Mouse (Mus musculus): ENCODE data around the gene Nsmce1. TPM values are rescaled to one million over a fixed set of nuclear protein-coding genes. Genes with fewer than 3 reads are reported as not detected.
A peak's percentile ranks its signal among the peaks of the same experiment; 100 is the strongest.

Nsmce1 gene
- total RNA-seq (2017): 65.5 and 101 TPM in 2 replicates

GRCm38 (mm10) chr7:125490947-125491735 lies at the start of gene Nsmce1:
Nsmce1 (minus strand) TSS chr7:125491596.
- ATAC-seq (replicated peaks in 1 of 2; ENCODE audit: insufficient read depth in 1 of 2, low FRiP score in 2 of 2, low TSS enrichment in 1 of 2, low read depth in 1 of 2, poor library complexity in 2 of 2, severe bottlenecking in 2 of 2): peak; percentile 96 to 97

GRCm38 (mm10) chr7:125541026-125541425 lies 49.6 kb upstream of the Nsmce1 start:
- no peak for ATAC-seq (replicated peaks in 1 of 2; ENCODE audit: insufficient read depth in 1 of 2, low FRiP score in 2 of 2, low TSS enrichment in 1 of 2, low read depth in 1 of 2, poor library complexity in 2 of 2, severe bottlenecking in 2 of 2)

- peak in 1 of 2 experiments; percentile 14; a peak in 1 of 4 replicates for ATAC-seq (replicated peaks in 1 of 2; ENCODE audit: insufficient read depth in 1 of 2, low FRiP score in 2 of 2, low TSS enrichment in 1 of 2, low read depth in 1 of 2, poor library complexity in 2 of 2, severe bottlenecking in 2 of 2)
Measured at GRCm38 (mm10) chr7:125539351-125539750, 48.0 kb upstream of the Nsmce1 start.

GRCm38 (mm10) chr7:125527901-125528580 lies 36.6 kb upstream of the Nsmce1 start:
- no peak for ATAC-seq (replicated peaks in 1 of 2; ENCODE audit: insufficient read depth in 1 of 2, low FRiP score in 2 of 2, low TSS enrichment in 1 of 2, low read depth in 1 of 2, poor library complexity in 2 of 2, severe bottlenecking in 2 of 2)

GRCm38 (mm10) chr7:125527186-125527585 lies 35.8 kb upstream of the Nsmce1 start:
- no peak for ATAC-seq (replicated peaks in 1 of 2; ENCODE audit: insufficient read depth in 1 of 2, low FRiP score in 2 of 2, low TSS enrichment in 1 of 2, low read depth in 1 of 2, poor library complexity in 2 of 2, severe bottlenecking in 2 of 2)

GRCm38 (mm10) chr7:125523051-125523450 lies 31.7 kb upstream of the Nsmce1 start:
- peak in 1 of 2 experiments; percentile 17; a peak in 2 of 4 replicates for ATAC-seq (replicated peaks in 1 of 2; ENCODE audit: insufficient read depth in 1 of 2, low FRiP score in 2 of 2, low TSS enrichment in 1 of 2, low read depth in 1 of 2, poor library complexity in 2 of 2, severe bottlenecking in 2 of 2)

- ATAC-seq (replicated peaks in 1 of 2; ENCODE audit: insufficient read depth in 1 of 2, low FRiP score in 2 of 2, low TSS enrichment in 1 of 2, low read depth in 1 of 2, poor library complexity in 2 of 2, severe bottlenecking in 2 of 2): no peak
Measured at GRCm38 (mm10) chr7:125519715-125520114, 28.3 kb upstream of the Nsmce1 start.

- ATAC-seq (replicated peaks in 1 of 2; ENCODE audit: insufficient read depth in 1 of 2, low FRiP score in 2 of 2, low TSS enrichment in 1 of 2, low read depth in 1 of 2, poor library complexity in 2 of 2, severe bottlenecking in 2 of 2): no peak
Measured at GRCm38 (mm10) chr7:125517470-125517869, 26.1 kb upstream of the Nsmce1 start.

GRCm38 (mm10) chr7:125516723-125517122 lies 25.3 kb upstream of the Nsmce1 start:
- peak; percentile 22 to 34; a peak in 2 of 4 replicates for ATAC-seq (replicated peaks in 1 of 2; ENCODE audit: insufficient read depth in 1 of 2, low FRiP score in 2 of 2, low TSS enrichment in 1 of 2, low read depth in 1 of 2, poor library complexity in 2 of 2, severe bottlenecking in 2 of 2)

- no peak for ATAC-seq (replicated peaks in 1 of 2; ENCODE audit: insufficient read depth in 1 of 2, low FRiP score in 2 of 2, low TSS enrichment in 1 of 2, low read depth in 1 of 2, poor library complexity in 2 of 2, severe bottlenecking in 2 of 2)
Measured at GRCm38 (mm10) chr7:125515081-125515853, 23.9 kb upstream of the Nsmce1 start.

GRCm38 (mm10) chr7:125511852-125512251 lies 20.5 kb upstream of the Nsmce1 start:
- ATAC-seq (replicated peaks in 1 of 2; ENCODE audit: insufficient read depth in 1 of 2, low FRiP score in 2 of 2, low TSS enrichment in 1 of 2, low read depth in 1 of 2, poor library complexity in 2 of 2, severe bottlenecking in 2 of 2): peak; percentile 72 to 76

- peak in 1 of 2 experiments; percentile 28; a peak in 1 of 4 replicates for ATAC-seq (replicated peaks in 1 of 2; ENCODE audit: insufficient read depth in 1 of 2, low FRiP score in 2 of 2, low TSS enrichment in 1 of 2, low read depth in 1 of 2, poor library complexity in 2 of 2, severe bottlenecking in 2 of 2)
Measured at GRCm38 (mm10) chr7:125511432-125511831, 20.0 kb upstream of the Nsmce1 start.

- ATAC-seq (replicated peaks in 1 of 2; ENCODE audit: insufficient read depth in 1 of 2, low FRiP score in 2 of 2, low TSS enrichment in 1 of 2, low read depth in 1 of 2, poor library complexity in 2 of 2, severe bottlenecking in 2 of 2): no peak
Measured at GRCm38 (mm10) chr7:125507279-125507678, 15.9 kb upstream of the Nsmce1 start.

- ATAC-seq (replicated peaks in 1 of 2; ENCODE audit: insufficient read depth in 1 of 2, low FRiP score in 2 of 2, low TSS enrichment in 1 of 2, low read depth in 1 of 2, poor library complexity in 2 of 2, severe bottlenecking in 2 of 2): no peak
Measured at GRCm38 (mm10) chr7:125505568-125505967, 14.2 kb upstream of the Nsmce1 start.

- no peak for ATAC-seq (replicated peaks in 1 of 2; ENCODE audit: insufficient read depth in 1 of 2, low FRiP score in 2 of 2, low TSS enrichment in 1 of 2, low read depth in 1 of 2, poor library complexity in 2 of 2, severe bottlenecking in 2 of 2)
Measured at GRCm38 (mm10) chr7:125504618-125505017, 13.2 kb upstream of the Nsmce1 start.

GRCm38 (mm10) chr7:125503374-125504092 lies 12.1 kb upstream of the Nsmce1 start:
- ATAC-seq (replicated peaks in 1 of 2; ENCODE audit: insufficient read depth in 1 of 2, low FRiP score in 2 of 2, low TSS enrichment in 1 of 2, low read depth in 1 of 2, poor library complexity in 2 of 2, severe bottlenecking in 2 of 2): peak; percentile 84 to 85

- no peak for ATAC-seq (replicated peaks in 1 of 2; ENCODE audit: insufficient read depth in 1 of 2, low FRiP score in 2 of 2, low TSS enrichment in 1 of 2, low read depth in 1 of 2, poor library complexity in 2 of 2, severe bottlenecking in 2 of 2)
Measured at GRCm38 (mm10) chr7:125500879-125501278, 9.5 kb upstream of the Nsmce1 start.

All from hematopoietic stem cell, adult 5-6 weeks (primary cell).